Mouse (Mus musculus) forebrain, embryonic 13.5 days (tissue): ENCODE data around the gene Gramd1b. TPM values are rescaled to one million over a fixed set of nuclear protein-coding genes. Genes with fewer than 3 reads are reported as not detected.
A peak's percentile ranks its signal among the peaks of the same experiment; 100 is the strongest.

ENCODE experiments used
- ATAC-seq: fragments of 200-750 bp; cut with Nextera tagmentation; 2 replicates; pipeline ENCODE4 v1.8.0; 2017
- H3K27ac ChIP-seq: fragments of 300-500 bp; sonication (generic); 2 replicates; pipeline ENCODE4 v1.5.1; 2015; ENCODE audit warnings: inconsistent platforms, mild to moderate bottlenecking, moderate library complexity
- H3K27me3 ChIP-seq: fragments of 300-500 bp; sonication (generic); 2 replicates; pipeline ENCODE4 v1.6.1; 2015; ENCODE audit warnings: mild to moderate bottlenecking, inconsistent platforms
- H3K36me3 ChIP-seq: fragments of 300-500 bp; sonication (generic); 2 replicates; pipeline ENCODE4 v1.6.1; 2015; ENCODE audit warnings: mild to moderate bottlenecking, inconsistent platforms; ENCODE audit not compliant: poor library complexity, severe bottlenecking
- H3K4me1 ChIP-seq: fragments of 300-500 bp; sonication (generic); 2 replicates; pipeline ENCODE4 v1.6.1; 2015; ENCODE audit warnings: inconsistent platforms
- H3K4me2 ChIP-seq: fragments of 300-500 bp; sonication (generic); 2 replicates; pipeline ENCODE4 v1.6.1; 2015; ENCODE audit warnings: inconsistent platforms, mild to moderate bottlenecking, moderate library complexity
- H3K4me3 ChIP-seq: fragments of 300-500 bp; sonication (generic); 2 replicates; pipeline ENCODE4 v1.5.1; 2015; ENCODE audit warnings: mild to moderate bottlenecking, inconsistent platforms
- H3K9ac ChIP-seq: fragments of 300-500 bp; sonication (generic); 2 replicates; pipeline ENCODE4 v1.6.1; 2015; ENCODE audit warnings: mild to moderate bottlenecking, inconsistent platforms
- H3K9me3 ChIP-seq: fragments of 300-500 bp; sonication (generic); replicated peaks from 2 replicates; pipeline ENCODE4 v1.6.1; 2016; ENCODE audit warnings: inconsistent platforms
- WGBS: fragments of 180-500 bp; shearing (Covaris S2); methylation state at CpG from one replicate; pipeline ENCODE4 v1.1.7; 2015; 5-methylcytosine and 5-hydroxymethylcytosine counted together
- polyA plus RNA-seq: library from polyadenylated mRNA; unstranded; fragments of >200 nt; fragmentation: Nextera tagmentation; extraction: Ambion mirVana; gene quantifications from 2 replicates; pipeline ENCODE4 v1.2.1, GENCODE M21; 2015

Gene Gramd1b
- polyA plus RNA-seq, 1 experiment from 2014 or later: 8.1 TPM

DNA sequence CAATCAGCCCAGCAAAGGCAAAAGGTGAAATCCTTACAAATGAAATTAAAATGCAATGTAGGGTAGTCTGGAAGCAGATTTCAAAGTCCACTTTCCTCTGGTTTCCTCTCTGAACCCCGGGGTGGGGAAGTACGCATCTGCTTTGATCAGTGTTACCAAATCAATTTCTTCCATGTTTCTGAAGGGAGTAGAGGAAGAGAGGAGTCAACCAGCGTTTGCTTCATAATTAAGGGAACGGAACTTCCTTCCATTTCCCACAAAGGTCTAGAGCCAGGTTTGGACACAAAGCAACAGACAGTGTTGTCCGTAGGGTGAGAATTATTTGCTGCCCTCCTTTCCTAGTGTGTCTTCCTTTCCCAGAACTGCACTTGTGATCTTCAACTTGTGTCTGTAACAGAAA lies 16.7 kb upstream of the Gramd1b start:
- H3K9me3 ChIP-seq: no peaks in the 10 kb centered on the region
- H3K9ac ChIP-seq: no peak overlapping the region
- H3K36me3 ChIP-seq: no peaks in the 10 kb centered on the region
- no peak overlapping the region for H3K4me2 ChIP-seq
- no peak for ATAC-seq
- H3K4me3 ChIP-seq: no peak overlapping the region
- no peak overlapping the region for H3K27ac ChIP-seq
- 92% methylated on average over 5 of the region's 5 CpGs for WGBS
- no peaks in the 10 kb centered on the region for H3K4me1 ChIP-seq
- no peaks in the 10 kb centered on the region for H3K27me3 ChIP-seq

GRCm38 (mm10) chr9:40545193-40545592 lies 14.0 kb upstream of the Gramd1b start:
- H3K9ac ChIP-seq: no peak overlapping the region
- H3K27me3 ChIP-seq: no peaks in the 10 kb centered on the region
- no peak overlapping the region for H3K27ac ChIP-seq
- H3K4me2 ChIP-seq: no peak overlapping the region
- H3K9me3 ChIP-seq: no peaks in the 10 kb centered on the region
- no peak overlapping the region for H3K4me3 ChIP-seq
- H3K36me3 ChIP-seq: no peaks in the 10 kb centered on the region
- peaks cover 11% of the 10 kb centered on the region for H3K4me1 ChIP-seq
- WGBS: 82% methylated on average over 6 of the region's 6 CpGs
- ATAC-seq: no peak

- no peak overlapping the region for H3K9ac ChIP-seq
- H3K9me3 ChIP-seq: no peaks in the 10 kb centered on the region
- no peaks in the 10 kb centered on the region for H3K27me3 ChIP-seq
- peaks cover 38% of the 10 kb centered on the region for H3K4me1 ChIP-seq
- H3K36me3 ChIP-seq: no peaks in the 10 kb centered on the region
- H3K4me3 ChIP-seq: no peak overlapping the region
- 17% methylated on average over 8 of the region's 8 CpGs for WGBS
- peak overlapping the region; percentile 70 for H3K27ac ChIP-seq
- ATAC-seq: peak; percentile 66
- no peak overlapping the region for H3K4me2 ChIP-seq
Measured at GRCm38 (mm10) chr9:40539588-40540140, 8.5 kb upstream of the Gramd1b start.

DNA sequence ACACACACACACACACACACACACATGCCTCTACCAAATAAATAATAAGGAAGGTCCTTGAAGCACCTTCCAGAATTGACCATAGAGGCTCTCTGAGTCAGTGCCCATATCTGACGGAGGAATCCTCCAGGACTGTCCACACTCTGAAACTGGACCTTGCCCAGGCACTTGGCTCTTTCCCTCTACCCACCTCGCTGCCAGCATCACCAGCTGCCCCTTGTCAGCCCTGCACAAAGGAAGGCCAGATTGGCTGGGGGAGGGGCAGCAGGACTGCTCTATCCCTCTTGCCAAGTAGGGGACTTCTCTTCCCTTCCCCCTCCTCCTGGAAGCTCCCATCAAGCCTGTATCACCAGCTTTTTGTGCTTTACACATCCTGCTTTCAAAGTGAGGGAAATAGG lies 6.5 kb upstream of the Gramd1b start:
- no peak overlapping the region for H3K9ac ChIP-seq
- peak; percentile 87 for ATAC-seq
- H3K27me3 ChIP-seq: 0 out of 2 replicates have a peak, but pooled peaks cover 1% of the 10 kb centered on the region
- H3K4me2 ChIP-seq: no peak overlapping the region
- 28% methylated on average over 2 of the region's 2 CpGs for WGBS
- no peaks in the 10 kb centered on the region for H3K9me3 ChIP-seq
- H3K27ac ChIP-seq: peak overlapping the region; percentile 70
- peaks cover 38% of the 10 kb centered on the region for H3K4me1 ChIP-seq
- H3K36me3 ChIP-seq: no peaks in the 10 kb centered on the region
- no peak overlapping the region for H3K4me3 ChIP-seq

DNA sequence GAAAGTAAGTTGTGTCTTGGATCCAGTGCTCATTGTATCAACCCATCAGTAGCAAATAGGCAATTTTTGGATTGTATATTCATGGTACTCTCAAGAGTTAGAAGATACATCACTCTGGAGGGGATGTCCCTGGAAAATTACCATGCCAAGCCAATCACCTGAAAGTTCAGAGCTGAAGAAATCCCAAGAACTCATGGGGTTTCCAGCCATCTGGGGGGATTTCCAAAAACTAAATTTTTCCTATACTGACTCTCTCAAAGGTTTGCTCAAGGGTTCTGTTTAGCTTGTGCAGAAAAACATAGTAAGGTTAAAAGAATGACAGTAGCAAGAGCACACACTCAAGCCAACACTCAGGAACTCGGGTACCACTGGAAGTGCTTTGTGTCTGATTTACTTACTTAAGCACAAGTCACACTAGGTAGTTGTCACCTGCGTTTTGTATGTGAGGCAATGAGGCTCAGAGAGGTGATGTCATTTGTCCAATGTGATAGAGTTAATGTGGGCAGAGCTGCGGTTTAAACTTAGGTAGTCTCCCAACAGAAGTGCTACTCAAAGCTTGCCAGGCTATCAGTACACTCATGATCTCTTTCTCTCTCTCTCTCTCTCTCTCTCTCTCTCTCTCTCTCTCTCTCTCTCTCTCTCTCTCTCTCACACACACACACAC lies 6.0 kb upstream of the Gramd1b start:
- WGBS: 84% methylated on average over 3 of the region's 3 CpGs
- Histone ChIP-seq H3K27me3 (peaks cover 7% of the 10 kb centered on the region; the same call in 1 of the 2 replicates), H3K36me3 (no peaks in the 10 kb centered on the region), H3K9ac (no peak overlapping the region), H3K27ac (no peak overlapping the region), H3K4me3 (no peak overlapping the region), H3K4me1 (peaks cover 38% of the 10 kb centered on the region), H3K9me3 (no peaks in the 10 kb centered on the region), H3K4me2 (no peak overlapping the region)
- ATAC-seq: no peak

GRCm38 (mm10) chr9:40530536-40530935 lies 647 bp downstream of the Gramd1b start:
- Histone ChIP-seq H3K4me3 (peak overlapping the region; percentile 45), H3K4me1 (peaks cover 7% of the 10 kb centered on the region; the same call in 1 of the 2 replicates), H3K36me3 (no peaks in the 10 kb centered on the region), H3K4me2 (peak overlapping the region; percentile 79), H3K27ac (no peak overlapping the region), H3K9ac (peak overlapping the region; percentile 63), H3K9me3 (no peaks in the 10 kb centered on the region), H3K27me3 (peaks cover 11% of the 10 kb centered on the region; the same call in 1 of the 2 replicates)
- WGBS: 75% methylated on average over 8 of the region's 8 CpGs
- ATAC-seq: no peak; the same call in 1 of the 2 replicates

DNA sequence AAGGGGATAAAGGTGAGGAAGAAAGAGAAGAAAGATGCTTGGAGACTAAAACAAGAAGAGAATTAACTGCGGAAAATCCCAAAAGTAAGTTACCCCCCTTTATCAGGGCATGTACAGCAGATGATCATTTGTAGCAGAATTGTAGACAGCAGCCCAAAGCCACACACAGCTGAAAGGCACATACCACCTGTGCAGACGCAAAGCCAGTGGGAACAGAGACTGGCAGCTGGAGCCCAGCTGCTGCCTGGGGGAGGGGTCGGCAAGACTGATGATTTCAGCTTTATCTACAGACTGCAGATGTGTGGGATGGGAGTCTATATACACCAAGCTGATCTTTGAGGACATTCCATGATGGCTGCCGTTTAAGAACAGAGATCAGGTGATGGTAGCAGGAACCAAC lies 2.5 kb downstream of the Gramd1b start:
- H3K4me3 ChIP-seq: no peak overlapping the region
- H3K27me3 ChIP-seq: peaks cover 11% of the 10 kb centered on the region; the same call in 1 of the 2 replicates
- no peak overlapping the region for H3K9ac ChIP-seq
- H3K4me2 ChIP-seq: no peak overlapping the region
- peaks cover 7% of the 10 kb centered on the region; the same call in 1 of the 2 replicates for H3K4me1 ChIP-seq
- no peak overlapping the region for H3K27ac ChIP-seq
- H3K9me3 ChIP-seq: no peaks in the 10 kb centered on the region
- WGBS: 77% methylated on average over 4 of the region's 4 CpGs
- ATAC-seq: no peak
- no peaks in the 10 kb centered on the region for H3K36me3 ChIP-seq

DNA sequence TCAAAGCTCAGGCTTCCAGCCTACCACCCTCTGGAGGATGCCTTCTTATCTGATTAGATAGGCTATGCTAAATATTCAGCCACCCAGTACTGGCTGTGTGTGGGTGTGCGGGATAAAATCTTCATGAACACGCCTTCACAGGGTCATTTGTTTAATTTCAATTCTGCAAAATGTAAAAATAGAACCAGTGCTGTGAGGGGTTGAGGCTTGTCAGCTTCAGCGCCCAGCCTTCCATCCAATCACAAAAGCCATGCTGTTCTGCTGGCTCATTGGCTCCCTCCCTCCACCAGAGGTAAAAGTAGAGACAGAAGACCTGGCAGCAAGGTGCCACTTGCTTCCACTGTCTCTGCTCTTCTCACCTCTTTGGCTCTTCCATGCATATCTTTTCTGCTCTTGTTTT lies 4.3 kb downstream of the Gramd1b start:
- H3K27ac ChIP-seq: no peak overlapping the region
- H3K4me2 ChIP-seq: no peak overlapping the region
- no peaks in the 10 kb centered on the region for H3K9me3 ChIP-seq
- no peaks in the 10 kb centered on the region for H3K36me3 ChIP-seq
- ATAC-seq: no peak
- H3K4me1 ChIP-seq: peaks cover 7% of the 10 kb centered on the region; the same call in 1 of the 2 replicates
- no peak overlapping the region for H3K9ac ChIP-seq
- peaks cover 1% of the 10 kb centered on the region; the same call in 1 of the 2 replicates for H3K27me3 ChIP-seq
- WGBS: 75% methylated on average over 3 of the region's 3 CpGs
- no peak overlapping the region for H3K4me3 ChIP-seq

GRCm38 (mm10) chr9:40522156-40522555 lies 9.0 kb downstream of the Gramd1b start:
- WGBS: 82% methylated on average over 7 of the region's 7 CpGs

DNA sequence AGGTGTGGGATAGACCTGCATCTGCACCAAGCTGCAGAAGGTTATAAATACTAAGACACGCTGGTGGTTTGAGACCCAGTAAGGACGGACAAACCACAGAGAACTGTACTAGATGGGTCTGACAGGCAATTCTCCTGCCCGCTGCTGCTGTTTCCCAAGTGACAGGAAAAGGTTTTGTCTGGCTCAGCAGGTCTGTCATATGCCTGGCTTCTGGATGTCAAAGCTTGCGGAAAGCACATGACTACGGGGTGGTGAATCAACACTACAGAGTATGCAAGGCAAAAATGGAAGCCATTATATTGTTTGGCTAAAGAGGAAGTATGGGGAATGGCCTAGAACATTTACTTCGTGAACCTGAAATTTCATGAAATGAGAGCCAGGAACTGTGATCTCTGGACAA lies 10.1 kb downstream of the Gramd1b start:
- ATAC-seq: no peak
- Histone ChIP-seq H3K27ac (no peak overlapping the region), H3K36me3 (no peaks in the 10 kb centered on the region), H3K4me3 (no peak overlapping the region), H3K9me3 (no peaks in the 10 kb centered on the region), H3K4me2 (no peak overlapping the region), H3K4me1 (no peaks in the 10 kb centered on the region), H3K27me3 (no peaks in the 10 kb centered on the region), H3K9ac (no peak overlapping the region)
- WGBS: 91% methylated on average over 6 of the region's 6 CpGs

More at GRCm38 (mm10) chr9:40522156-40522555, 9.0 kb downstream of the Gramd1b start:
- H3K4me2 ChIP-seq: no peak overlapping the region
- ATAC-seq: no peak
- no peaks in the 10 kb centered on the region for H3K9me3 ChIP-seq
- H3K4me1 ChIP-seq: no peaks in the 10 kb centered on the region
- H3K9ac ChIP-seq: no peak overlapping the region
- no peak overlapping the region for H3K27ac ChIP-seq
- H3K27me3 ChIP-seq: no peaks in the 10 kb centered on the region
- H3K4me3 ChIP-seq: no peak overlapping the region
- H3K36me3 ChIP-seq: no peaks in the 10 kb centered on the region

DNA sequence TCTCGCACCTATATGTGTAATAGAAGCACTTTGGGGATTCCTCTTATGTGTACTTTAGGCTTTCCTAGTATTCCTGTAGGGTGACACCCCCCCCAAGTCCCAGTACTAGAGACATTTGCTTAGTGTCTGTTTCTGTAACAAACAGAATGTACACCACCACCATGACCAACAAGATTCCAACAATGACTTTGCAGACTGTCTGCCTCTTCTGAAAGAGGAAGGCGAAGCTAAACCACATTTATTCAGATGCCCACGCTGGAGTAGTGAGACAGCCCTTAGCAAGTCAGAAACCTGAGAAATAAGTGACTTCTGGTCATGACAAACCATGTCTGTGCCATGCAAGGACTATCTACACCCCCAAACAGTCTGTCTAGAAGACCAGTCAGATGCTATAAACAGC lies 11.9 kb downstream of the Gramd1b start:
- 87% methylated on average over 3 of the region's 3 CpGs for WGBS
- no peak overlapping the region for H3K4me3 ChIP-seq
- no peaks in the 10 kb centered on the region for H3K36me3 ChIP-seq
- no peak overlapping the region for H3K9ac ChIP-seq
- ATAC-seq: no peak
- no peak overlapping the region for H3K4me2 ChIP-seq
- no peaks in the 10 kb centered on the region for H3K27me3 ChIP-seq
- H3K4me1 ChIP-seq: no peaks in the 10 kb centered on the region
- H3K9me3 ChIP-seq: no peaks in the 10 kb centered on the region
- H3K27ac ChIP-seq: no peak overlapping the region

DNA sequence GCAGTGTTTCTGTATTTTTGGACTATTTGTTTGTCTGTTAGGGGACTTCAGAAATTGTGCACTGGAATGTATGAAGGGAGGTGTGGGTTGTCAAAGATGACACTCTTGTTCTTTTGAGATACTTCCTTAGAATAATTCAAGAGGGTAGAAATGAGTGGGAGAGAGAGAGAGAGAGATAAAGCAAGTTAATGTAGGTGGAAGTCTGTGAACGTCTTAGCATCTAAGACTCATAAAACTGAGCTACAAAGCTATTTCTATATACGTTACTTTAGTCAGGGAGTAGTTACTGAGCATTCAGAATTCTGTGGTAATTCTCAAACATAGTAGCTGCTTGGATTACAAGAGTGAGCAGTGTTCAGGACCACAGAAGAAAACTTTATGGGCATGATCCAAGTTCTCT lies 19.2 kb downstream of the Gramd1b start:
- Histone ChIP-seq H3K4me3 (no peak overlapping the region), H3K9ac (no peak overlapping the region), H3K4me1 (no peaks in the 10 kb centered on the region), H3K27ac (no peak overlapping the region), H3K27me3 (no peaks in the 10 kb centered on the region), H3K36me3 (no peaks in the 10 kb centered on the region), H3K9me3 (no peaks in the 10 kb centered on the region), H3K4me2 (no peak overlapping the region)
- ATAC-seq: no peak
- 86% methylated on average over 2 of the region's 2 CpGs for WGBS
